Mouse (Mus musculus): ENCODE results near the gene Ankrd54.
A peak's percentile ranks its signal among the peaks of the same experiment; 100 is the strongest.
"Not testable (repeated sequence)": the region's sequence is repeated elsewhere in the genome, so short reads cannot be mapped to it uniquely, and the experiment has no call there.

Gene Ankrd54

GRCm38 (mm10) chr15:79042721-79043491, 19.8 kb downstream of the Ankrd54 start:
- no peak for DNase-seq (ENCODE audit: low read depth, low spot score)

- no peak for DNase-seq (ENCODE audit: low read depth, low spot score)
Measured at GRCm38 (mm10) chr15:79041585-79041984, 21.1 kb downstream of the Ankrd54 start, which contains the start of gene Galr3. Galr3 (plus strand) TSS chr15:79041885.

GRCm38 (mm10) chr15:79040501-79041416, 21.9 kb downstream of the Ankrd54 start:
- DNase-seq (ENCODE audit: low read depth, low spot score), result no peak

GRCm38 (mm10) chr15:79038853-79039252, 23.8 kb downstream of the Ankrd54 start:
- peak; percentile 88 for DNase-seq (ENCODE audit: low read depth, low spot score)

- DNase-seq (ENCODE audit: low read depth, low spot score), result no peak
Measured at GRCm38 (mm10) chr15:79038331-79038730, 24.4 kb downstream of the Ankrd54 start.

GRCm38 (mm10) chr15:79037913-79038328, 24.8 kb downstream of the Ankrd54 start:
- DNase-seq (ENCODE audit: low read depth, low spot score), result peak; percentile 86

- DNase-seq (ENCODE audit: low read depth, low spot score), result not testable (repeated sequence)
Measured at GRCm38 (mm10) chr15:79031908-79032307, 30.8 kb downstream of the Ankrd54 start.

- DNase-seq (ENCODE audit: low read depth, low spot score), result peak; percentile 95
Measured at GRCm38 (mm10) chr15:79030551-79031435, 31.9 kb downstream of the Ankrd54 start.

- no peak for DNase-seq (ENCODE audit: low read depth, low spot score)
Measured at GRCm38 (mm10) chr15:79029519-79030241, 33.0 kb downstream of the Ankrd54 start.

- DNase-seq (ENCODE audit: low read depth, low spot score), result no peak
Measured at GRCm38 (mm10) chr15:79028823-79029484, 33.7 kb downstream of the Ankrd54 start.

GRCm38 (mm10) chr15:79028237-79028738, 34.4 kb downstream of the Ankrd54 start, which contains the start of gene H1f0:
H1f0 (plus strand) TSS chr15:79028450.
- peak; percentile 84 for DNase-seq (ENCODE audit: low read depth, low spot score)

- no peak for DNase-seq (ENCODE audit: low read depth, low spot score)
Measured at GRCm38 (mm10) chr15:79027291-79028205, 35.1 kb downstream of the Ankrd54 start.

- no peak for DNase-seq (ENCODE audit: low read depth, low spot score)
Measured at GRCm38 (mm10) chr15:79026511-79027290, 36.0 kb downstream of the Ankrd54 start.

- DNase-seq (ENCODE audit: low read depth, low spot score), result peak; percentile 68
Measured at GRCm38 (mm10) chr15:79025687-79026308, 36.9 kb downstream of the Ankrd54 start.

GRCm38 (mm10) chr15:79023366-79023765, 39.3 kb downstream of the Ankrd54 start:
- DNase-seq (ENCODE audit: low read depth, low spot score), result no peak

- no peak for DNase-seq (ENCODE audit: low read depth, low spot score)
Measured at GRCm38 (mm10) chr15:79022671-79023230, 39.9 kb downstream of the Ankrd54 start.

GRCm38 (mm10) chr15:79018886-79019285, 43.8 kb downstream of the Ankrd54 start:
- DNase-seq (ENCODE audit: low read depth, low spot score), result no peak

Measured in ES-CJ7 (cell line).